Mouse (Mus musculus): ENCODE measurements at regions not wholly inside any gene's neighbourhood (a gene's known extent, or its start where the extent isn't known, plus 50 kb on each side); places are given as distances from the start of the nearest gene placed in this dataset.

DNA sequence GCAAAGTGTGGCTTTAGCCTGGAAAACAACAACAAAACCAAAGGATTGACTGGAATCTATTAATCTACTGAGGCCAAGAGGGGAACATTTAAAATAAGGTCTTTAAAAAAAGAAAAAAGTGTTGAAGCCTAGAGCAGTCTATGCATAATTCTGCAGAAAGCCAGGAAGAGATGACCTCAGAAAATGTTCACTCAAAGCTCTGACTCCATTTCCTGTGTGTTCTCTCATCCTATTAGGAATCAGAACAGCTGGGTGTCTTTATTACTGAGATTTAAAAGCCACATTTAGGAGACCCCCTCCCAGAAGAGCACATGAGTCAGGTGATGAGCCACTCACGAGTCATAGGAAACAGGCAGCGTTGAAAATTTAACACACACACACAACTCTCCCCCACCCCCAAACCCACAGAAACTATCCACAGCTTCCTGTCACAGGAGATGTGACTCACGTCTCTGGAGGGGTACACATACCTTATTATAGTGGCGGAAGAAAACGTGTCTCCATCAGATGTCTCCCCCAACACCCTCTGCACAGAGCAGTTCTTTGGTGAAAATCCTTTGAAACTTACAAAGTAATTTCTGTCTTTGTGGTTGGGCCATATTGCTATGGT is 140.2 kb upstream of the Hmga2 start:
- CTCF ChIA-PET = no interaction called here

GRCm38 (mm10) chr10:120612351-120612750 is 136.1 kb upstream of the Hmga2 start:
- CTCF ChIA-PET = no interaction called here

DNA sequence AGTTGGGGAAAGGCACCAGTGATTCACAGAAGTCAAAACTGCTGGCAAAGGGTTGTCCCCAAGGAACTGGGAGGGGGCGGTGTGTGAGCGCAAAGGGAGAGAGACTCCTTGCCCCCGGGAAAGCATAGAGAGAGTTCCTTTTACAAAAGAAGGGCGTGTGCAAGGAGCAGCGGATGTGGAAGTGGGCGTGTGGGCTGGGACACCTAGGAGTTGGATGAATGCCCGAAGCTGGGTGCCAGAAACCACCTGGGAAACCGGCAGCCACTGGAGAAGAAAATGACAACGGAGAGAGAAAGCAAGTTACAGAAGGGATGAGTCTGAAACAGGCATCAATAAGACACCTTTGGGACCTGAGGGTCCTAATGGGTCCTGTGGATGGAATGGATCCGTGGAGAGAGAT is 133.8 kb upstream of the Hmga2 start:
- CTCF ChIA-PET = no interaction called here

- CTCF ChIA-PET = no interaction called here
Observed at GRCm38 (mm10) chr10:120604506-120604905, 128.2 kb upstream of the Hmga2 start.

DNA sequence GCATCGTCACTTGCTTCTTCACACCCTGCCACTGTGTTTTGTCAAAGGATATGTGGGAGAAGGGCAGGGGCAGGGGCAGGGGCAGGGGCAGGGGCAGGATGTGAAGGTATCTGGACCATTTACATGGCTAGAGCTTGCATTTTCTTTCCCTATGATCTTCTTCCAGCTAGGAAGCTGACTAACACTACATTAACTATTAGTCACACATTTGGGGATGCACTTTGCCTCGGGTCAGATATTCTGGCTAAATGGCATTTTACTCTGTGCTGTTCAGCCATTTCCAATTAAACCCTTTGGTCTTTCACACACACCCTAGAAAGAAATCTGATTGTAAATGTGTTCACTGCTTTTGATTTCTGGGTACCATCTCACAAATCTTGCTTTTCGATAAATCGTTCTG is 126.9 kb upstream of the Hmga2 start:
- CTCF ChIA-PET = no interaction called here

DNA sequence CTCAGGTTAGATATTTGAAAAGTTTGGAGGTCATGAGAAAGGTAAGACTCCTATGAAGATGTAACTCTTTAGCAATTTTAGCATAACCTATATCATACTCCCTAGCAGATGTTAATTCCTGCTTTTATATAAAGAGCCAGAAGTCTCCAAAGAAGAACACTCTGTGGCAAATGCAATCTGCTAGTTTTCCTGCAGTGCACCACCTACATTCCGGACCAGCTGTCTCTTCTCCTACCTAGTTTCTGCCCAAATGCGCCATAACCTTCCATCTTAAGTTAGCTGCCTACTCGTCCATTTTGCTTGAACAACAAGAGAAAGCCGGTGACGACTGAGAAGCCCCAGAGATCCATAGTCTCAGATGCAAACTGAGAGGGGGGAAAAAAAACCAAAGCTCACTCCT is 124.5 kb upstream of the Hmga2 start:
- CTCF ChIA-PET = no interaction called here

GRCm38 (mm10) chr10:120599551-120599950 is 123.3 kb upstream of the Hmga2 start:
- CTCF ChIA-PET = no interaction called here

- CTCF ChIA-PET = no interaction called here
Observed at GRCm38 (mm10) chr10:120597320-120597887, 121.1 kb upstream of the Hmga2 start.

- CTCF ChIA-PET = no interaction called here
Observed at GRCm38 (mm10) chr10:120595145-120595544, 118.9 kb upstream of the Hmga2 start.

GRCm38 (mm10) chr10:120593876-120594275 is 117.6 kb upstream of the Hmga2 start:
- CTCF ChIA-PET = no interaction called here

DNA sequence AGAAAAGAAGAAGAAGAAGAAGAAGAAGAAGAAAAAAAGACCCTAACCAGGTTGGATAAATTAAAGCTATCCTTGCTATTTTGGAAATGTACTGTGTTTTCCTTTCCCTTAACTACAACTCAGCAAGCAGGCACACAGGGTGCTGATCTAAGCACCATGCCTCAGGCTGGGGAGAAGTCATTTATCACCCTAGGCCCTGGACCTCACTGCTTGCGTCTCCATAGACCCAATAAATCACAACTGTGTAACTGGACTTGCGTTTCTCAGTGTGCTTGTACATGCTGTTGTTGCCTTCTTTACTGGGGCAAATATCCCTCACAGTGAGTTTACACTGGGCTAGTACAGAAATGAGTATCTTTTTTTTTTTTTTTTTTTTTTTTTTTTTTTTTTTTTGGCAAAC is 113.4 kb upstream of the Hmga2 start:
- CTCF ChIA-PET = interaction anchor here (0.7 kb wide), 1 partner anchor 477 kb away, joined by 3 read pairs; no protein-coding TSS in a partner anchor

DNA sequence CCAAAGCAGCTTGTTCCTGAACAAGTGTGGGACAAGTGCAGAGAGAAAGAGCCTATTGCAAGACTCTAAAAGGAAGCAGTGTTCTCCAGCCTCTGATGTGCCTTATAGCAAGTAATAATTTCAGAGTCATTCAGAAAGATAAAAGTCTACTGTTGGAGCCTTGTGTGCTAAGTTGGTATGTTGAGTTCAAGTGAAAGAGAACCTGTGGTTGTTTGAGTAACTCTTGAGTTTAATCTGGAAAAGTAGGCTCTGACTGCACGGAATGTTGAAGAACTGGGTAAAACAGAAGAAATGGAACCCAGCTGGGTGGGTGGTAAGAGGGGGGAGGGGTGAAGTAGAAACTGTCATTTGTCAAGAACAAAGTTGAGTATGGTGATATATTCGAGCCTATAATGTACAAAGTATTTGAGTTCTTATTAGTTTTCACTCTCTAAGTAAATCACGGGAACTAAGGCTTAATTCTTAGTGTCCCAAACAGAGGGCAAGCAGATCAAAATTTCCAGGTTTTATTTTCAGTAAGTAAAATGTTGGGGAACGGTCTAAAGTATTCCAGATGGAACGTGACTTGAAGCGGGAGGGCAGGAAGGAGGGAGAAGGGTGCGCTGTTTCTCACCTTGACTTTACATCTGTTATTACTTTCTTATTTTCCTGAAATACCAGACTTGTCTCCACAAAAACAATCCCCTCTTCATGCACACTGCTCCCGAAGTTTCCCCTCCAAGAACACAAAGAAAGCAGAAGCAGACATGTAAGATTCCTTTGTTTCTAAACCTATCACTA is 111.8 kb upstream of the Hmga2 start:
- CTCF ChIA-PET = no interaction called here

DNA sequence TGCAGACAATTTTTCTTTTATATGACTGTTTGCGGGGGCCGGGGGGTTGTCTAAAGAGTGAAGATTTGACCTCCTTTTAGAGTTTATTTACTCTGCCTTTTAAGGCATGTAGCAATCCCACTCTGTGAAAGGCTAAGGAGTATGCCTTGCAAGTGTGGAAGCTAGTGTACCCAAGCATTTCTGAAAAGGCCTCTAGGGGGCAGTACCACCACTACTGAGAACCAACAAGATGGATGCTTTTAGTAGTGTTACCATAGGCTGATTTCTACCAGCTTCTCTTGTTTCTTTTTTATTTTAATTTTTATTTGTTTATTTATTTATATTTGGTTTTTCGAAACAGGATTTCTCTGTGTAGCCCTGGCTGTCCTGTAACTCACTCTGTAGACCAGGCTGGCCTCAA is 110.9 kb upstream of the Hmga2 start:
- CTCF ChIA-PET = no interaction called here

- CTCF ChIA-PET = no interaction called here
Observed at GRCm38 (mm10) chr10:120582497-120582896, 106.2 kb upstream of the Hmga2 start.

GRCm38 (mm10) chr10:120581547-120581946 is 105.3 kb upstream of the Hmga2 start:
- CTCF ChIA-PET = no interaction called here

DNA sequence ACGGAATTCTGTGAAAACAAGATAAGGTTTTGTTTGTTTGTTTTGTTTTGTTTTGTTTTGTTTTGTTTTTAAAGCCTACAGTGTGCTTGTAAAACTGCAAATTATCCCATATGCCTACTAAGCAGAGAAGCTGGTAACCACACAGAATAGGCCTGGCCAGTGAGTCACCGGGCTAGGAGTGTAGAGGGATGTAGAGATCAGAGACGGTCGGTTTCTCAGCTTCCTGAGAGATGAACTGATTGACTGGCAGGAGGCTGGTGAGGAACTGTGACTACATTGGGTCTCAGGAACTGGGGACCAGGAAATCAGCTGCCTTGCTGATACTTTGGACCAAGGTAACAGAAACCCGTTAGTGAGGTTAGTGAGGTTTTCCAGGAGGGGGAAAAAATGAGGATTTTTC is 100.6 kb upstream of the Hmga2 start:
- CTCF ChIA-PET = no interaction called here

DNA sequence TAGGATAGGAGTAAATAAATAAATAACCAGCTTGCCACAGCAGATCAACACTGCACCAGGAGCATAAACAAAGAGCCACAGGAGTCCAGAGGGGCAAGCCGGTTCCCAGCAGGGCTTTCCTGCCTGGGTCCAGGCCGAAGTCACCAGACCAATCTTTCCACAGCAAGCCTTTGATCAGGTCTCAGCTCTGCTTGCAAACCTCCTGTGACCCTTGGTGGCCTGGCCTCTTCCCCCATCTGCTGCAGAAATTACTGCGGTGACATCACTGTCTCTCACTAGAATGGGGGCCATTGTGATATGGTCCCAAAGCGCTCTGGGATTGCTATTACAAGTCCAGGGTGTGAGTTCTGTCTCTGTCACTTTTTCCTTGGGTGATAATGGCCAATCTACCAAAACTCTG is 99.9 kb upstream of the Hmga2 start:
- CTCF ChIA-PET = no interaction called here

DNA sequence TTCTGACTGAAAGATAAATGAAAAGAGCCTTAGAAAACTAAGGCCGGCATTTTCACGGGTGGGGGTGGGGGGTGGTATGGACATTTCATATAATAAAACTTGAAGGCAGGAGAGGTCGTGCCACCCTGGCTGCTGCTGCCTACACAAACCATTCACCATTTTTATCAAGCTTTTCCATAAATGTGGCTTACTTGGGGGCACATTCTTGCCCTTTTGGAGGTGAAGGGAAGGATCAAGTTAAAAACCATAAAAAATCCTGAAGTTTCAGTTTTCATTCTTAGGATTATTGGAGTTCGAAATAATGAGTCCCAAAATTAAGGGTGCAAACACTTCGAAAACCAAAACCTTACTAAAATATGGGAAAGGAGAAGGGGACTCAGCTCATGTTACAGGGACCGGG is 95.1 kb upstream of the Hmga2 start:
- CTCF ChIA-PET = no interaction called here

- CTCF ChIA-PET = no interaction called here
Observed at GRCm38 (mm10) chr10:120565992-120566391, 89.7 kb upstream of the Hmga2 start.

DNA sequence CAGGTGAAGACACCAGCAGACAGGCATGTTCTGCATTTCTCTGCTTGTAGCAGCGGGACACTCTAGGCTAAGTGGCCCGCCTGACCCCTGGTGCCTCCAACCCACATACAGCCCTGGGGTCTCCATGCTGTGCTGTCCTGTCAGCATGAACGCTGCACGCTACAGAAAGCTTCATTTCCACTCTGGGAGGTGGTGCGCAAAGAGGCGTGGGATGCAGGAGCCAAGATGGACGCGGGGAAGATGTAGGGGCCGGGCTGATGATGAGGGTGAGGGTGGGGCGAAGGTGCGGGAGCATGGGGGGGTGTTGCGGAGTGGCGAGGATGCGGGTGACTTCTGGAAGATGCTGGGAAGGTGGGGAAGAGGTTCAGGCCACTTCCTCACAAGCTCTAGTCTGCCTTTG is 88.6 kb upstream of the Hmga2 start:
- CTCF ChIA-PET = interaction anchor here (0.7 kb wide), 1 partner anchor 532 kb away, joined by 4 read pairs; no protein-coding TSS in a partner anchor

GRCm38 (mm10) chr10:120563926-120564325 is 87.7 kb upstream of the Hmga2 start:
- CTCF ChIA-PET = no interaction called here

DNA sequence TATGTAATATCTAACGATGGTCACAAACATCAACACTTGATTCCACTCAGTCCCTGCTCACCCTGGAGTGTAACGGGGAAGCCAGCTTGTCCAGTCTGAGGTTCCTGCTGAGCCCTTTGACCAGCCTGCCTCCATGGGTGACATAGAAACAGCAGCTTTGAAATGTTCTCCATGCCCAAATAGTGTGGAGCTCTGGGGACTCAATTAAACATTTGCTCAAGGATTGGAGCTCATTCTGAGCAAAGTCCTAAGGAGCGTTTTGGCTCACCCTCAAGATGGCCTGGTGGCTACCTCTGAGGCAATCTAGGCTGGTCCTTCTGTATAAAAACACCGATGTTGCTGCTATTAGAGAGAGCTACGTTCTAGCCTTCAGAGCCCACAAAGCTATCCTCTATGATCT is 85.6 kb upstream of the Hmga2 start:
- CTCF ChIA-PET = no interaction called here

- CTCF ChIA-PET = no interaction called here
Observed at GRCm38 (mm10) chr10:120557850-120558447, 81.7 kb upstream of the Hmga2 start.

Measured in spleen, embryonic (tissue).